In the genomic region with DNA sequence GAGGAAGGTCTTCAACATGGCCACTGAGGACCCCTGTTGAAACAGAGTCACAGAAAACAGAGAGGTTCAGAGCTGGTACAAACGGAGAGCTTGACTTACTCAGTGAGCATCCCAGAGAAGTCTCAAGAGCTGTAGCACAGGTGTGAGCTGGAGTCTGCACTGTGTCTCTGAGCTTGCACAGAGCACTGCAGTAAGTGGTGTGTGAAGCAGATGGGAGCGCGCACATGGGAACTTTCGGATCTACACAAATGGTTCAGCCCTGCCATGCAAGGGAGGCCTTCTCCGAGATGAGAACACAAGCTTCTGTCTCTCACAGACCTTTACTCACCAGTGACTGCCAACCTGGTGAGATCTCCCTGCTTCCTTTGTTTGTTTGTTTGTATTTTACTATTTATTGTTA, we compare ENCODE assay signal across 18 mouse cellular contexts.
A peak's percentile ranks its signal among the peaks of the same experiment; 100 is the strongest.
DNase-seq lines count a peak whose midpoint lies in the region; ATAC-seq lines count a peak whose summit lies in the region.
"Had no signal": no experiment of that assay in that cellular context is flagged by ENCODE, and none has a peak within 500 bp of the region (broad histone marks: within the 10 kb centered on the region; RNA-seq: fewer than 3 reads in every experiment).

No protein-coding gene starts in this region.

- intact Hi-C loops in left cerebral cortex, postnatal 10 days (cut with DNase I) = loop anchor here (10.0 kb wide), 1 partner anchor 535 kb away; no protein-coding TSS in a partner anchor

- no peak for DNase-seq in frontal cortex, postnatal 14 days (ENCODE audit: low spot score in 2 of 2)
- DNase-seq in layer of hippocampus, adult 18-20 months (ENCODE audit: low spot score in 2 of 2) = peak; percentile 33 to 67
- DNase-seq in layer of hippocampus, postnatal 25 days (ENCODE audit: extremely low spot score in 1 of 2, low spot score in 1 of 2) = no peak
- peak; percentile 54 for DNase-seq in layer of hippocampus, adult 9-11 months
- DNase-seq in left cerebral cortex, postnatal 10 days (ENCODE audit: extremely low spot score in 1 of 2, low spot score in 2 of 2) = no peak
- DNase-seq: adrenal gland, adult 8-10 months; adrenal gland, postnatal 25 days; cerebellum, adult 18-20 months; cerebellum, adult 9-10 months; cerebellum, postnatal 14 days; gastrocnemius, postnatal 36 days; heart, postnatal 10 days; heart, postnatal 36 days had no signal

- ATAC-seq in frontal cortex, adult (ENCODE audit: low TSS enrichment) = peak; percentile 47; the same call in 1 of the 2 replicates
- ATAC-seq: activated CD4-positive, CD25-positive, alpha-beta regulatory T cell, adult 4 months; forebrain, embryonic 13.5 days; forebrain, embryonic 16.5 days; hindbrain, embryonic 16.5 days had no signal

Comparison
In these comparisons a context has a peak if more than half of its experiments do, and no peak if none do; other contexts are left out.
1. DNase-seq: peak in layer of hippocampus, adult 18-20 months (2 of 2) and layer of hippocampus, adult 9-11 months (single experiment); none in frontal cortex, postnatal 14 days (0 of 2), layer of hippocampus, postnatal 25 days (0 of 2) and left cerebral cortex, postnatal 10 days (0 of 2).